Mouse (Mus musculus): Measurements from ENCODE around the gene Speer4a.
"Not testable (repeated sequence)": the region's sequence is repeated elsewhere in the genome, so short reads cannot be mapped to it uniquely, and the experiment has no call there.

The Speer4a gene

GRCm38 (mm10) chr5:26039458-26039857 lies at the start of gene Speer4a:
TSS of gene Speer4a (minus strand) at chr5:26039558.
- not testable (repeated sequence) for DNase-seq

- peak; percentile 7 to 17 for DNase-seq
Measured at GRCm38 (mm10) chr5:26079023-26079422, 39.7 kb upstream of the Speer4a start.

GRCm38 (mm10) chr5:26070716-26071115 lies 31.4 kb upstream of the Speer4a start:
- DNase-seq, result peak; percentile 20 to 51

- not testable (repeated sequence) for DNase-seq
Measured at GRCm38 (mm10) chr5:26058481-26058880, 19.1 kb upstream of the Speer4a start, which contains the start of gene Gm7347. TSS of gene Gm7347 (minus strand) at chr5:26058581.

GRCm38 (mm10) chr5:26022816-26023215 lies 16.5 kb downstream of the Speer4a start, which contains the start of gene Gm5862:
TSS of gene Gm5862 (minus strand) at chr5:26022916.
- not testable (repeated sequence) for DNase-seq

GRCm38 (mm10) chr5:26007697-26008096 lies 31.7 kb downstream of the Speer4a start:
- DNase-seq, result peak; percentile 11 to 68

DNA sequence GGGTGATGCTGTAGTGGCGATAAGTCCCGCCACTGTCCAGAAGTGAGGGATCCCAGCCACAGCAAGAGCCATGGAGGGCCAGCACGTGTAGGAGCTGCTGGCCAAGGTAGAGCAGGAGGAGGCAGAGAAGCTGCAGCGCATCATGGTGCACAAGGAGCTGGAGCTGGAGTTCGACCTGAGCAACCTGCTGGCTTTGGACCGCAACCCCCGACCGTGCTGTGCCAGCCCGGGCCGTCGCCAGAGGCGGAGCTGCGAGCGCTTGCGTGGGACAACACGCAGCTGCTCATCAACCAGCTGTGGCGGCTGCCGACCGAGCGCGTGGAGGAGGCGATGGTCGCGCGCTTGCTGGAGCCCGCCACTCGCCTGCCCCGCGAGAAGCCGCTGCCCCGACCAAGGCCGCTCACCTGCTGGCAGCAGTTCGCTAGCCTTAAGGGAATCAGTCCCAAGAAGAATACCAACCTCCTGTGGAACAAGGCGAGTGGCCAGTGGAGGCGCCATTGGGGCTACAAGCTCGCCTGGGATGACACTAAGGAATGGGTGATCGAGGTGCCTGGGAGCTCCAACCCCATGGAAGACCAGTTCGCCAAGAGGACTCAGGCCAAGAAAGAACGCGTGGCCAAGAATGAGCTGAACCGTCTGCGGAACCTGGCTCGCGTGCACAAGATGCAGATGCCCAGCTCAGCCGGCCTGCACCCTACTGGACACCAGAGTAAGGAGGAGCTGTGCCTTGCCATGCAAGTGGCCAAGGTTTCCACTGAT lies 32.2 kb downstream of the Speer4a start:
- DNase-seq, result peak; percentile 74 to 85

GRCm38 (mm10) chr5:26004698-26005097 lies 34.7 kb downstream of the Speer4a start, which contains the start of gene Gm1979:
TSS of gene Gm1979 (minus strand) at chr5:26004798.
- not testable (repeated sequence) for DNase-seq

DNA sequence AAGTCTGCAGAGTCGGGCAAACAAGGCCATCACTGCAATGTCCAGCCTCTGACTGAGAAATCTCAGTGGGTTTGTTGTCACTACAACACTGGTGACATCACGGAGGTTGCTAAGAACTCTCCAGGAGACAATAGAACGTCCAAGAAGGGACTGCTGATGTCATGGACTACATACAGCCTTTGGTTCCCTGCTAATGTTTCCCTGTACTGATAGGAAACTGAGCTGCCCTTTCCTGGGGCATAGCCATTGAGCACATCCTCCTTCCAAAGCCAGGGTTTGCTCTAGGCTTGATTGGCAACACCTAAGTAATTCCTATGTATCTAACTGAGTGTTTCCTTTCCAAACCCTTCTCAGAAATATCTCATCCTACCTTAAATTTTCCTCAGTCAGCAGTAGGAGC lies 50.8 kb downstream of the Speer4a start, which contains the start of gene Gm21698:
Gm21698 (minus strand) TSS at position 101 of the 400 bp plus-strand sequence.
- not testable (repeated sequence) for DNase-seq
